Mouse (Mus musculus): ENCODE results near the gene Efl1. TPM values are rescaled to one million over a fixed set of nuclear protein-coding genes. Genes with fewer than 3 reads are reported as not detected.

The Efl1 gene
- polyA plus RNA-seq, 1 experiment from 2014 or later, result 19.4 TPM

- Histone ChIP-seq H3K27ac (ENCODE audit: low read depth, low read length) (no peak overlapping the region), H3K9me3 (ENCODE audit: control insufficient read depth, low read length) (peaks cover 5% of the 10 kb centered on the region), H3K4me1 (ENCODE audit: control insufficient read depth, insufficient read depth, low read length) (no peaks in the 10 kb centered on the region), H3K4me3 (ENCODE audit: low read depth, low read length) (no peak overlapping the region), H3K9ac (ENCODE audit: low read length) (no peak overlapping the region), H3K27me3 (ENCODE audit: control insufficient read depth, insufficient read depth, low read length) (no peaks in the 10 kb centered on the region), H3K4me2 (ENCODE audit: low read depth) (no peak overlapping the region), H3K36me3 (ENCODE audit: control insufficient read depth, insufficient read depth, low read length) (no peaks in the 10 kb centered on the region)
- DNase-seq (ENCODE audit: low spot score) (no peak), ATAC-seq (ENCODE audit: insufficient read depth, low FRiP score, low TSS enrichment) (no peak)
- 90% methylated on average over 3 of the region's 3 CpGs for WGBS
Observed at GRCm38 (mm10) chr7:82775090-82775489, 126.7 kb downstream of the Efl1 start.

GRCm38 (mm10) chr7:82783071-82783470 lies 134.7 kb downstream of the Efl1 start:
- Histone ChIP-seq H3K27ac (ENCODE audit: low read depth, low read length) (no peak overlapping the region), H3K36me3 (ENCODE audit: control insufficient read depth, insufficient read depth, low read length) (no peaks in the 10 kb centered on the region), H3K27me3 (ENCODE audit: control insufficient read depth, insufficient read depth, low read length) (no peaks in the 10 kb centered on the region), H3K9ac (ENCODE audit: low read length) (no peak overlapping the region), H3K4me3 (ENCODE audit: low read depth, low read length) (no peak overlapping the region), H3K4me1 (ENCODE audit: control insufficient read depth, insufficient read depth, low read length) (no peaks in the 10 kb centered on the region), H3K9me3 (ENCODE audit: control insufficient read depth, low read length) (no peaks in the 10 kb centered on the region), H3K4me2 (ENCODE audit: low read depth) (no peak overlapping the region)
- ATAC-seq (ENCODE audit: insufficient read depth, low FRiP score, low TSS enrichment) (no peak), DNase-seq (ENCODE audit: low spot score) (no peak)
- WGBS, result 89% methylated on average over 2 of the region's 2 CpGs

GRCm38 (mm10) chr7:82783693-82784092 lies 135.3 kb downstream of the Efl1 start:
- Histone ChIP-seq H3K27me3 (ENCODE audit: control insufficient read depth, insufficient read depth, low read length) (no peaks in the 10 kb centered on the region), H3K36me3 (ENCODE audit: control insufficient read depth, insufficient read depth, low read length) (no peaks in the 10 kb centered on the region), H3K9me3 (ENCODE audit: control insufficient read depth, low read length) (no peaks in the 10 kb centered on the region), H3K4me1 (ENCODE audit: control insufficient read depth, insufficient read depth, low read length) (no peaks in the 10 kb centered on the region), H3K9ac (ENCODE audit: low read length) (no peak overlapping the region), H3K4me2 (ENCODE audit: low read depth) (no peak overlapping the region), H3K27ac (ENCODE audit: low read depth, low read length) (no peak overlapping the region), H3K4me3 (ENCODE audit: low read depth, low read length) (no peak overlapping the region)
- DNase-seq (ENCODE audit: low spot score) (no peak), ATAC-seq (ENCODE audit: insufficient read depth, low FRiP score, low TSS enrichment) (no peak)
- WGBS, result 49% methylated on average over 4 of the region's 6 CpGs

- Histone ChIP-seq H3K9me3 (ENCODE audit: control insufficient read depth, low read length) (no peaks in the 10 kb centered on the region), H3K4me2 (ENCODE audit: low read depth) (no peak overlapping the region), H3K9ac (ENCODE audit: low read length) (no peak overlapping the region), H3K4me1 (ENCODE audit: control insufficient read depth, insufficient read depth, low read length) (no peaks in the 10 kb centered on the region), H3K36me3 (ENCODE audit: control insufficient read depth, insufficient read depth, low read length) (no peaks in the 10 kb centered on the region), H3K27ac (ENCODE audit: low read depth, low read length) (no peak overlapping the region), H3K4me3 (ENCODE audit: low read depth, low read length) (no peak overlapping the region), H3K27me3 (ENCODE audit: control insufficient read depth, insufficient read depth, low read length) (no peaks in the 10 kb centered on the region)
- 77% methylated on average over 6 of the region's 6 CpGs for WGBS
- no peak for ATAC-seq (ENCODE audit: insufficient read depth, low FRiP score, low TSS enrichment)
- DNase-seq (ENCODE audit: low spot score), result no peak
Observed at GRCm38 (mm10) chr7:82785335-82785934, 137.0 kb downstream of the Efl1 start.

- H3K36me3 ChIP-seq (ENCODE audit: control insufficient read depth, insufficient read depth, low read length), result no peaks in the 10 kb centered on the region
- no peak overlapping the region for H3K4me2 ChIP-seq (ENCODE audit: low read depth)
- no peaks in the 10 kb centered on the region for H3K27me3 ChIP-seq (ENCODE audit: control insufficient read depth, insufficient read depth, low read length)
- ATAC-seq (ENCODE audit: insufficient read depth, low FRiP score, low TSS enrichment) (no peak), DNase-seq (ENCODE audit: low spot score) (no peak)
- H3K4me3 ChIP-seq (ENCODE audit: low read depth, low read length), result no peak overlapping the region
- H3K27ac ChIP-seq (ENCODE audit: low read depth, low read length), result no peak overlapping the region
- no peaks in the 10 kb centered on the region for H3K9me3 ChIP-seq (ENCODE audit: control insufficient read depth, low read length)
- WGBS, result 91% methylated on average over 2 of the region's 2 CpGs
- no peak overlapping the region for H3K9ac ChIP-seq (ENCODE audit: low read length)
- no peaks in the 10 kb centered on the region for H3K4me1 ChIP-seq (ENCODE audit: control insufficient read depth, insufficient read depth, low read length)
Observed at GRCm38 (mm10) chr7:82785970-82786647, 137.7 kb downstream of the Efl1 start.

- DNase-seq (ENCODE audit: low spot score), result no peak
- Histone ChIP-seq H3K4me3 (ENCODE audit: low read depth, low read length) (no peak overlapping the region), H3K27me3 (ENCODE audit: control insufficient read depth, insufficient read depth, low read length) (no peaks in the 10 kb centered on the region), H3K36me3 (ENCODE audit: control insufficient read depth, insufficient read depth, low read length) (no peaks in the 10 kb centered on the region), H3K4me2 (ENCODE audit: low read depth) (no peak overlapping the region), H3K27ac (ENCODE audit: low read depth, low read length) (no peak overlapping the region), H3K4me1 (ENCODE audit: control insufficient read depth, insufficient read depth, low read length) (no peaks in the 10 kb centered on the region), H3K9ac (ENCODE audit: low read length) (no peak overlapping the region), H3K9me3 (ENCODE audit: control insufficient read depth, low read length) (no peaks in the 10 kb centered on the region)
- ATAC-seq (ENCODE audit: insufficient read depth, low FRiP score, low TSS enrichment), result no peak
- WGBS, result 49% methylated on average over 2 of the region's 2 CpGs
Observed at GRCm38 (mm10) chr7:82792644-82793043, 144.2 kb downstream of the Efl1 start.

GRCm38 (mm10) chr7:82793111-82793510 lies 144.7 kb downstream of the Efl1 start:
- no peak overlapping the region for H3K4me3 ChIP-seq (ENCODE audit: low read depth, low read length)
- no peak overlapping the region for H3K9ac ChIP-seq (ENCODE audit: low read length)
- no peak for DNase-seq (ENCODE audit: low spot score)
- no peak for ATAC-seq (ENCODE audit: insufficient read depth, low FRiP score, low TSS enrichment)
- 92% methylated on average over 1 of the region's 1 CpGs for WGBS
- H3K4me2 ChIP-seq (ENCODE audit: low read depth), result no peak overlapping the region
- H3K9me3 ChIP-seq (ENCODE audit: control insufficient read depth, low read length), result no peaks in the 10 kb centered on the region
- no peaks in the 10 kb centered on the region for H3K27me3 ChIP-seq (ENCODE audit: control insufficient read depth, insufficient read depth, low read length)
- H3K36me3 ChIP-seq (ENCODE audit: control insufficient read depth, insufficient read depth, low read length), result no peaks in the 10 kb centered on the region
- H3K4me1 ChIP-seq (ENCODE audit: control insufficient read depth, insufficient read depth, low read length), result no peaks in the 10 kb centered on the region
- H3K27ac ChIP-seq (ENCODE audit: low read depth, low read length), result no peak overlapping the region

- DNase-seq (ENCODE audit: low spot score) (no peak), ATAC-seq (ENCODE audit: insufficient read depth, low FRiP score, low TSS enrichment) (no peak)
- H3K9ac ChIP-seq (ENCODE audit: low read length), result no peak overlapping the region
- H3K36me3 ChIP-seq (ENCODE audit: control insufficient read depth, insufficient read depth, low read length), result no peaks in the 10 kb centered on the region
- no peaks in the 10 kb centered on the region for H3K27me3 ChIP-seq (ENCODE audit: control insufficient read depth, insufficient read depth, low read length)
- no peaks in the 10 kb centered on the region for H3K9me3 ChIP-seq (ENCODE audit: control insufficient read depth, low read length)
- 63% methylated on average over 1 of the region's 1 CpGs for WGBS
- no peak overlapping the region for H3K4me2 ChIP-seq (ENCODE audit: low read depth)
- no peak overlapping the region for H3K4me3 ChIP-seq (ENCODE audit: low read depth, low read length)
- no peaks in the 10 kb centered on the region for H3K4me1 ChIP-seq (ENCODE audit: control insufficient read depth, insufficient read depth, low read length)
- H3K27ac ChIP-seq (ENCODE audit: low read depth, low read length), result no peak overlapping the region
Observed at GRCm38 (mm10) chr7:82794542-82794941, 146.1 kb downstream of the Efl1 start.

GRCm38 (mm10) chr7:82802206-82802605 lies 153.8 kb downstream of the Efl1 start:
- H3K9ac ChIP-seq (ENCODE audit: low read length), result no peak overlapping the region
- no peaks in the 10 kb centered on the region for H3K27me3 ChIP-seq (ENCODE audit: control insufficient read depth, insufficient read depth, low read length)
- H3K4me3 ChIP-seq (ENCODE audit: low read depth, low read length), result no peak overlapping the region
- H3K36me3 ChIP-seq (ENCODE audit: control insufficient read depth, insufficient read depth, low read length), result no peaks in the 10 kb centered on the region
- no peaks in the 10 kb centered on the region for H3K9me3 ChIP-seq (ENCODE audit: control insufficient read depth, low read length)
- no peak for ATAC-seq (ENCODE audit: insufficient read depth, low FRiP score, low TSS enrichment)
- no peak overlapping the region for H3K4me2 ChIP-seq (ENCODE audit: low read depth)
- H3K27ac ChIP-seq (ENCODE audit: low read depth, low read length), result no peak overlapping the region
- WGBS, result 51% methylated on average over 4 of the region's 4 CpGs
- H3K4me1 ChIP-seq (ENCODE audit: control insufficient read depth, insufficient read depth, low read length), result no peaks in the 10 kb centered on the region
- no peak for DNase-seq (ENCODE audit: low spot score)

Data from neural tube, embryonic 11.5 days (tissue).